Mouse (Mus musculus): ENCODE results near the gene Mplkip. TPM values are rescaled to one million over a fixed set of nuclear protein-coding genes. Genes with fewer than 3 reads are reported as not detected.

Gene Mplkip
- polyA plus RNA-seq, 1 experiment from 2014 or later, result 26.9 TPM

- H3K36me3 ChIP-seq, result peaks cover 10% of the 10 kb centered on the region
- no peak for ATAC-seq (ENCODE audit: extremely low read depth, insufficient number of reproducible peaks, low FRiP score, low TSS enrichment)
- H3K9me3 ChIP-seq, result no peaks in the 10 kb centered on the region
- H3K4me2 ChIP-seq, result no peak overlapping the region
- no peak overlapping the region for H3K4me3 ChIP-seq
- H3K9ac ChIP-seq, result no peak overlapping the region
- H3K27me3 ChIP-seq (replicated peaks), result no peaks in the 10 kb centered on the region
- H3K4me1 ChIP-seq, result peaks cover 14% of the 10 kb centered on the region
- no peak overlapping the region for H3K27ac ChIP-seq (replicated peaks)
Measured at GRCm38 (mm10) chr13:17702311-17702710, 7.3 kb downstream of the Mplkip start.

DNA sequence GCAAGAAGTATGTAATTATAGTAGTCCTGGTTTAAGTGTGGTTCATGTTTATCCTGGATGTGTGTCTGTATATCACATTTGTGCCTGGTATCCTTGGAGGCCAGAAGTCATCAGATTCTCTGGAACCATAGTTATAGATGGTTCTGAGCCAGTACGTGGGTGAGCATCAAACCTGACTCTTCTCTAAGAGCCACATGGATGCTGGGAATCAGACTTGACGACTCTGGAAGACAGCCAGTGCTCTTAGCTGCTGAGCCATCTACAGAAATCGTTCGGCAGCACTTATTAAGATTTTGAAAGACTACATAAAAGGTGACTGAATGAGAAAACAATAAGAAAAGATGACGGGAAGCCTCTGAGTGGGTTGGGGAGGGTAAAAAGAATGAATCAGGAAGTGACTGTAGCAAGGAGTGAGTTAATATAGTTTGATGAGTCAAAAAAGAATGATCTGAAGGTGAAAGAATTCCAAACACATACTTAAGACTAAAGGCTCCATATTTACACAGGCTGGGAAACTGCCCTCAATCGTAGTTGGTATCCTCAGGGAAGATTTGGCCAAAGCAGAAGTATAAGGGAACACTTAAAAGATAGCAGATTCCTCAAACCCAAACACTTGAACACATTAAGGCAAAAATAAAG lies 10.3 kb downstream of the Mplkip start:
- no peak overlapping the region for H3K9ac ChIP-seq
- H3K4me1 ChIP-seq, result peaks cover 12% of the 10 kb centered on the region
- WGBS, result 75% methylated on average over 6 of the region's 6 CpGs

DNA sequence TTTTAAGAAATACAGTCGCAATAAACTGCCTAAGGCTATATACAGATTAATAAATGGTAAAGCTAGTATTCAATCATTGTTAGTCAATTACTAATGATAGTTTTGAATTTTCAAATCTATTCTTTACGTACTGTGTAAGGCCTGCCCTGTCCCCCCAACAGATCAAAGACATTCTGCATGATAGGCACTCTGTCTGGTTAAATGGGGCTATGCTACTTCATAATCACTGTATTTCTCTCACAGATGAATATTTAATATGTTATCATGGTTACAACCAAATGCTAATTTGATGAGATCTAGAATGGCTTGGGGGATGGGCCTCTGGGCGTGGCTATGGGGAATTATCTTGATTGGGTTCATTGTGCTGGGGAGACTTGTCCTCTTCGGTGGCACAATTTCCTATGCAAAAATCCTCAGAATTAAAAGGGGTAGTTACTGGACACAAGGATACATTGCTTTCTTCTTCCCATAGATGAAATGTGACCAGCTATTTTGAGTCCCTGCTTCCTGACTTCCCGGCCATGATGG lies 13.9 kb downstream of the Mplkip start:
- Histone ChIP-seq H3K4me1 (no peaks in the 10 kb centered on the region), H3K27me3 (replicated peaks) (no peaks in the 10 kb centered on the region), H3K9me3 (no peaks in the 10 kb centered on the region), H3K4me3 (no peak overlapping the region), H3K27ac (replicated peaks) (no peak overlapping the region), H3K36me3 (peaks cover 5% of the 10 kb centered on the region), H3K9ac (no peak overlapping the region), H3K4me2 (no peak overlapping the region)
- WGBS, result 83% methylated on average over 5 of the region's 5 CpGs
- ATAC-seq (ENCODE audit: extremely low read depth, insufficient number of reproducible peaks, low FRiP score, low TSS enrichment), result no peak

More for the DNA sequence above, 10.3 kb downstream of the Mplkip start:
- Histone ChIP-seq H3K4me3 (no peak overlapping the region), H3K4me2 (no peak overlapping the region), H3K27ac (replicated peaks) (no peak overlapping the region), H3K36me3 (peaks cover 13% of the 10 kb centered on the region), H3K27me3 (replicated peaks) (no peaks in the 10 kb centered on the region), H3K9me3 (no peaks in the 10 kb centered on the region)
- no peak for ATAC-seq (ENCODE audit: extremely low read depth, insufficient number of reproducible peaks, low FRiP score, low TSS enrichment)

DNA sequence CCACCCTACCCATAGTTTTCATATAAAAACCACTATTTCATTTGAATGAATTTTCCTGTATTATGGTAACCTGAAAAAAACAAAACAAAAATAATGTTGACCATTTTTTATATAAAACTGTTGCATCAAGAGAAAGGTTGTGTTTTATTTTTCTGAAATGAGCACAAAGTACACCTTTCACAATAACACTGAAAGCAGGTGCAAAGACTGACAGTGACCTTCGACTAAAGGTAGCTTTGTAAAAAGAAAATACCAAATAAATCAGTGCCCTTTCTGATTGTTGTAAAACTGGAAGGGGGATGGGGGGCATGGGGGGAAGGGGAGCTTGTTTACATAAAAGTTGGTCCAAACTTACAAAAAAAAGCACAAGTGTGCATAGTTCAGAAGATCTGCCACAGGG lies 22.4 kb downstream of the Mplkip start:
- Histone ChIP-seq H3K4me2 (no peak overlapping the region), H3K27ac (replicated peaks) (no peak overlapping the region), H3K9me3 (no peaks in the 10 kb centered on the region), H3K9ac (no peak overlapping the region), H3K27me3 (replicated peaks) (no peaks in the 10 kb centered on the region), H3K36me3 (peaks cover 51% of the 10 kb centered on the region), H3K4me1 (no peaks in the 10 kb centered on the region), H3K4me3 (no peak overlapping the region)
- WGBS, result 100% methylated on average over 1 of the region's 1 CpGs
- ATAC-seq (ENCODE audit: extremely low read depth, insufficient number of reproducible peaks, low FRiP score, low TSS enrichment), result no peak

- no peaks in the 10 kb centered on the region for H3K4me1 ChIP-seq
- H3K9me3 ChIP-seq, result no peaks in the 10 kb centered on the region
- no peak overlapping the region for H3K27ac ChIP-seq (replicated peaks)
- no peak for ATAC-seq (ENCODE audit: extremely low read depth, insufficient number of reproducible peaks, low FRiP score, low TSS enrichment)
- H3K36me3 ChIP-seq, result peaks cover 25% of the 10 kb centered on the region
- H3K9ac ChIP-seq, result no peak overlapping the region
- no peak overlapping the region for H3K4me2 ChIP-seq
- H3K4me3 ChIP-seq, result no peak overlapping the region
- WGBS, result 85% methylated on average over 4 of the region's 4 CpGs
- H3K27me3 ChIP-seq (replicated peaks), result no peaks in the 10 kb centered on the region
Measured at GRCm38 (mm10) chr13:17727922-17728321, 32.9 kb downstream of the Mplkip start.

GRCm38 (mm10) chr13:17728798-17729197 lies 33.8 kb downstream of the Mplkip start:
- Histone ChIP-seq H3K4me3 (no peak overlapping the region), H3K4me2 (no peak overlapping the region), H3K27me3 (replicated peaks) (no peaks in the 10 kb centered on the region), H3K9ac (no peak overlapping the region), H3K36me3 (peaks cover 24% of the 10 kb centered on the region), H3K4me1 (no peaks in the 10 kb centered on the region), H3K9me3 (no peaks in the 10 kb centered on the region), H3K27ac (replicated peaks) (no peak overlapping the region)
- 84% methylated on average over 3 of the region's 3 CpGs for WGBS
- ATAC-seq (ENCODE audit: extremely low read depth, insufficient number of reproducible peaks, low FRiP score, low TSS enrichment), result no peak

MicroRNA genes within 50 kb of the gene (microRNA counts, 519-probe panel; counts per million panel counts)
- 209 counts per million, percentile 61 among the panel's probes with 10 or more counts for microRNA mmu-miR-466i

Small RNAs within 50 kb of the gene (microRNA-seq; reads per million reads assigned to microRNA genes)
- not detected for gene Mir466i

Other genes starting within 250 kb of the Mplkip start
- gene Sugct, start 361 bp downstream of the Mplkip start, polyA plus RNA-seq (2015; fragmentation: Nextera tagmentation; extraction: Ambion mirVana), result 5.1 TPM in 2 replicates
- gene Cdk13, start 109.9 kb downstream of the Mplkip start, polyA plus RNA-seq (2015; fragmentation: Nextera tagmentation; extraction: Ambion mirVana), result 9.3 and 10.6 TPM in 2 replicates
- 81.2 and 92.3 TPM in 2 replicates for gene Rala, start 249.0 kb downstream of the Mplkip start, polyA plus RNA-seq (2015; fragmentation: Nextera tagmentation; extraction: Ambion mirVana)